In the genomic region with DNA sequence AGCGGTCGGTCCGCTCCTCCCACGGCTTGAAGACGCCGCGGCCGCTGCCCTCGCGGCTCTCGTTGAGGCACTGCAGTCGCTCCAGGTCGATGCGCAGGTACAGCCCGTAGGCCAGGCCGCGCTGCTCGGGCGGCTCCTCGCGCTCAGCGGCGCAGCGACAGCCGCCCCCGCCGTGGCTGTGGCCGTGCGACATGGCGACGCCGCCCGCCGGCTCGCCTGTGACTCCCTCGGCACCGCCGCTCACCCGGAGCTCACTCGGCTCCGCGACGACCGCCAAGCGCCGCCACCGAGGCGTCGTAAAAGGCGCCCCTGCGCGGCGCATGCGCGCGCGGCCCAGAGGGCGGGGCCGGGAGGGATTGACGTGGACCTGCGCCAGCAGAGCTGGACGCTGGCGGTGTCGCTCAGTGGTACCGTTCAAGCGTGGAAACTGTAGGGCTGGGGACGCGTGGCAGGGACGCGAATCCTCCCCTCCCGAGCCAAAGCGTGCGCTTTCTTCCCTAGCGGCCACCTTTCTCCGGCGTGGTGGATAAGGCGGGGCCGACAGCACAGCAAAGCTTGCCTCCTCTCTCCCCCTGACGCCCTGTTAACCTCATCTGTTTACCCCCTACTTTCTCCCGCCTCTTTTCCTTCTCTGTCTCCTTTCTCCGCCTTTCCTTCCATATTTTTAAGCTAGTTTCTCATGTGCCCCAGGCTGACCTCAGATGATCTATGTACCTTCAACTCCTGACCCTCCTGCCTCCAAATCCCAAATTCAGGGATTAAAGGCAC, we compare ENCODE assay signal across 7 mouse cellular contexts. TPM values are rescaled to one million over a fixed set of nuclear protein-coding genes. Genes with fewer than 3 reads are reported as not detected.
DNase-seq lines count a peak whose midpoint lies in the region; ATAC-seq lines count a peak whose summit lies in the region.

A gene (minus strand): TSS at position 322 of the 768 bp plus-strand sequence.

- peak within 1 kb of the TSS; percentile 88 for H3K4me2 ChIP-seq in intestine, embryonic 16.5 days (ENCODE audit: low read depth, low read length)
- peak within 1 kb of the TSS; percentile 64 for H3K4me2 ChIP-seq in midbrain, embryonic 11.5 days

- peak within 1 kb of the TSS; percentile 91 for H3K9ac ChIP-seq in intestine, embryonic 16.5 days (ENCODE audit: low read depth, low read length)
- peak within 1 kb of the TSS; percentile 94 for H3K9ac ChIP-seq in midbrain, embryonic 11.5 days (ENCODE audit: low read length)

- peak; percentile 95 for DNase-seq in adrenal gland, adult 2 months
- peak; percentile 91 for DNase-seq in embryo, embryonic 11.5 days (ENCODE audit: low read depth, low spot score)
- peak; percentile 91 to 93 for DNase-seq in gastrocnemius, postnatal 4 days (ENCODE audit: low spot score in 2 of 2)
- DNase-seq in left cerebral cortex, postnatal 36 days (ENCODE audit: low spot score in 2 of 2): peak; percentile 92 to 94
- peak; percentile 99 for DNase-seq in midbrain, embryonic 11.5 days (ENCODE audit: low spot score, missing footprints)
- peak; percentile 95 for DNase-seq in skeletal muscle tissue, adult 2 months (ENCODE audit: low read depth, low spot score)

- intact Hi-C loops in left cerebral cortex, postnatal 36 days (cut with DNase I): loop anchor here (5.0 kb wide), 1 partner anchor 35 kb away; a partner anchor contains a TSS

- WGBS in intestine, embryonic 16.5 days: under 1% methylated on average over 81 of the region's 81 CpGs
- WGBS in midbrain, embryonic 11.5 days: under 1% methylated on average over 63 of the region's 81 CpGs

- ATAC-seq in intestine, embryonic 16.5 days: peak; percentile 92
- peak; percentile 94 for ATAC-seq in midbrain, embryonic 11.5 days (ENCODE audit: low FRiP score)

- peaks cover 4% of the 10 kb centered on the region; the same call in 1 of the 2 replicates for H3K9me3 ChIP-seq in intestine, embryonic 16.5 days (ENCODE audit: control insufficient read depth, low read length)
- no peaks in the 10 kb centered on the region for H3K9me3 ChIP-seq in midbrain, embryonic 11.5 days (ENCODE audit: control insufficient read depth, low read length)

- H3K36me3 ChIP-seq in intestine, embryonic 16.5 days (ENCODE audit: control insufficient read depth, insufficient read depth, low read length): no peaks in the 10 kb centered on the region; the same call in 1 of the 2 replicates
- H3K36me3 ChIP-seq in midbrain, embryonic 11.5 days (ENCODE audit: control insufficient read depth, insufficient read depth, low read length): peaks cover 7% of the 10 kb centered on the region; the same call in 1 of the 2 replicates

- H3K27me3 ChIP-seq in intestine, embryonic 16.5 days (replicated peaks; ENCODE audit: control insufficient read depth, insufficient read depth, low read length): no peaks in the 10 kb centered on the region
- H3K27me3 ChIP-seq in midbrain, embryonic 11.5 days (ENCODE audit: control insufficient read depth, insufficient read depth, low read length): no peaks in the 10 kb centered on the region

- H3K4me1 ChIP-seq in intestine, embryonic 16.5 days (ENCODE audit: control insufficient read depth, insufficient read depth, low read length): peaks cover 10% of the 10 kb centered on the region
- peaks cover 10% of the 10 kb centered on the region for H3K4me1 ChIP-seq in midbrain, embryonic 11.5 days (ENCODE audit: control insufficient read depth, insufficient read depth, low read length)

- peak within 1 kb of the TSS; percentile 95 for H3K4me3 ChIP-seq in intestine, embryonic 16.5 days (ENCODE audit: low read length)
- peak within 1 kb of the TSS; percentile 96 for H3K4me3 ChIP-seq in midbrain, embryonic 11.5 days (ENCODE audit: low read depth, low read length)

- H3K27ac ChIP-seq in intestine, embryonic 16.5 days (ENCODE audit: low read length): peak within 1 kb of the TSS; percentile 84
- H3K27ac ChIP-seq in midbrain, embryonic 11.5 days (ENCODE audit: low read depth, low read length): peak within 1 kb of the TSS; percentile 68

RNA-seq across cellular contexts. Expression of the gene that starts here (rescaled TPM):
- total RNA-seq in adrenal gland, adult 2 months (2021): 10 to 100 TPM; 23.1 to 35.5 TPM
- polyA plus RNA-seq in adrenal gland, adult 2 months (2012; rRNA removed): 59.2 and 59.4 TPM in 2 replicates
- 10 to 100 TPM; 23.6 to 26.2 TPM for total RNA-seq in gastrocnemius, postnatal 4 days (2021)
- polyA plus RNA-seq in intestine, embryonic 16.5 days (2015; fragmentation: Nextera tagmentation; extraction: Ambion mirVana): 41.3 and 47.2 TPM in 2 replicates
- 10 to 100 TPM; 82.7 to 91.9 TPM for total RNA-seq in left cerebral cortex, postnatal 36 days (2021)
- 64.8 and 65.8 TPM in 2 replicates for polyA plus RNA-seq in midbrain, embryonic 11.5 days (2014; fragmentation: Nextera tagmentation; extraction: Ambion mirVana)

Comparison
In these comparisons a context has a peak if more than half of its experiments do, and no peak if none do; other contexts are left out.
1. Peak in every context shown above with its lines: DNase-seq, ATAC-seq, H3K4me3 ChIP-seq and H3K27ac ChIP-seq.